Mouse (Mus musculus) adipocyte (in vitro differentiated cells): ENCODE results near the gene Lrrc75b.
"Not testable (repeated sequence)": the region's sequence is repeated elsewhere in the genome, so short reads cannot be mapped to it uniquely, and the experiment has no call there.

Source experiments
- DNase-seq: peaks from one replicate; pipeline ENCODE4 v3.0.0-alpha.2; 2016; ENCODE audit warnings: low spot score

Gene Lrrc75b

GRCm38 (mm10) chr10:75531532-75532090 is 28.5 kb downstream of the Lrrc75b start:
- no peak for DNase-seq

DNA sequence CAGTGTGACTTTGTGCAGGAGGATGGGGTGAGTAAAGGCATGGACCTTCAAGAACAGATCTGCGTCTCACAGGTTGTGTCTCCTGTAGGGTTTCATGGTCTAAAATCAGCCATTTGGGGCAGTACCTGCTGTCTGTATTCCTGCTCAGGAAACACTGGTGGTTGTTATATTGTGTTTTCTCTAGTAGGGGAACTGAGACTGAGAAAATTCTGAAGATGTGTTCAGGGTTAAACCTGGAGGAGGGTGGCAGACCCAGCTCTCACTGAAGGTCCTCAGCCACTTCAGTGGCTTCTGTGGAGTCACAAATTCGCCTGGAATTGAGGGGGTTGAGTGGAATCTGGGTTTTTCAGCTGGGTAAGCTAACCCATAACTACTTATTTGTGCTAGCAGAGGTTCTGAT is 29.8 kb downstream of the Lrrc75b start:
- no peak for DNase-seq

DNA sequence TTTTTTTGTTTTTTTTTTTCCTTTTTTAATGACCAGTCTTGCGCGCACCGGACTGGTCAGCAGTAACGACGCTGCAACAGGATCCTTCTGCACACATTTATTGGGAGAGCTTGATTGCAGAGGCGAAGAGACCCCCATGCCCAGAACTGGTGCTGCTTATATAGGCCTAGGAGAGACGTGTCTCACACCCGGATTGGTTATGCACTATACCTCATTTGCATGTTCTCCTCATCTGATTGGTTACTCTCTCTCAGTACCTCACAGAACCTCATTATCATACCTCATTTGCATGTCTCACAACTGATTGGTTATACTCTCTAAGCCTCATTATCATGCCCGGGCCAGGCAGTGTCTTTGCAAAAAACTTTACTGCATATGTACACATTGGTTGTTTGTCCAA is 34.7 kb downstream of the Lrrc75b start:
- not testable (repeated sequence) for DNase-seq

DNA sequence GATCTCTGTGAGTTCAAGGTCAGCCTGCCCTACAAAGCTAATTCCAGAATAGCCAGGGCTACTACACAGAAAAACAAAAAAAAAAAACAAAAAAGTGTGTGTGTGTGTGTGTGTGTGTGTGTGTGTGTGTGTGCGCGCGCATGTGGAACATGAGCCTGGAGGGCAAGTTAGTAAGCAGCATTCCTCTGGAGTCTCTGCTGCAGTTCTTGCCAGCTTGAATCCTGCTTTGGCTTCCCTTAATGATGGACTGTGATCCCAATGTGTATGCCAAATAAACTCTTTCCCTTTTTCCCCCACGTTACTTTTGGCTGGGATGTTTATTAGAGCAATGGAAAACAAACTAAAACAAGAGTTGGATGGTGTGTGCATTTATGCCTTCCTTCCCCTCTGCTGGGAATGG is 38.5 kb downstream of the Lrrc75b start:
- peak; percentile 54 for DNase-seq

- DNase-seq, result no peak
These were observed 39.5 kb downstream of the Lrrc75b start for GRCm38 (mm10) chr10:75520581-75520980.

GRCm38 (mm10) chr10:75517758-75518143 is 42.4 kb downstream of the Lrrc75b start, which contains the start of gene Gucd1:
TSS of gene Gucd1 (minus strand) at chr10:75517972.
- DNase-seq, result peak; percentile 98

- peak; percentile 98 for DNase-seq
These were observed 42.9 kb downstream of the Lrrc75b start, which contains the start of gene Snrpd3 for GRCm38 (mm10) chr10:75517073-75517757. TSS of gene Snrpd3 (plus strand) at chr10:75517551.

- no peak for DNase-seq
These were observed 43.4 kb downstream of the Lrrc75b start for GRCm38 (mm10) chr10:75516724-75517072.

GRCm38 (mm10) chr10:75516038-75516723 is 43.9 kb downstream of the Lrrc75b start:
- peak; percentile 59 for DNase-seq

DNA sequence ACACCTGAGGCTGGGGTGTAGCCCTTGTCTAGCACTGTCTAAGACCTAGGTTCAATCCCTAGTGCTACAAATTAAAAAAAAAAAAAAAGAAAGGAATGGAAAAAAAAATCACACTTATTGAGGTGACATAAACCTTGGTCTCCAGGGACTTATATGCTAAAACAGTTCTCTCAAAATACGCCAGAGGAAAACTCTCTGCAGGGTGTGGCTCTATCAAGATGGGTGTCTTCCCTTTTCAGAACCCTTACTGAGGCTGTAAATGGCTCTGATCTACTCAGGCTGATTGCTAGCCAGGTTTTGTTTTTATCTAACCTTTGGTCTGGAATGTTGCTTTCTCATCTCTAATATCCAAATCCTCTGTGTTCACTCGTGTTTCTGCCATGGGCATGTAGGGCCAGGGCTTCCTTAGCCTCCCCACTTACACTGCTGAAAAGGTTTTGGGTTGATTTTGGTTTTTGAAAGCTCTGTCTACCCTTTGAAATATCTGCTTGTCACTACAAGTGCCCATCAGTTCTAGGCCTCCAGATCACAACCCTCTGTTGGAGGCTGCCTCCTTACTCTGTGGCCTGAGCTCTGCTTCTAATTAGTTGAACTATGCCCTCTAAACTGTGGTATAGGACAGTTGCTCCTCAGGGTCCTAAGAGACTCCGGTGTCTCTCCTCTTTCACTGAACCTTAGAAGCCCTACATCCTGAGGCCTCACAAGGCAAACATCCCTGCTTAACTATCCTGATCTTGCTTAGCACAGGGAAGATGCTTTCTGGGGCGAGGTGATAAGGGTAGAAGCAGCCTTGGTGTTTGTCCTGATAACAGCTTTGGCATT is 44.7 kb downstream of the Lrrc75b start:
- peak; percentile 51 for DNase-seq

- DNase-seq, result no peak
These were observed 45.8 kb downstream of the Lrrc75b start for GRCm38 (mm10) chr10:75514361-75514760.

DNA sequence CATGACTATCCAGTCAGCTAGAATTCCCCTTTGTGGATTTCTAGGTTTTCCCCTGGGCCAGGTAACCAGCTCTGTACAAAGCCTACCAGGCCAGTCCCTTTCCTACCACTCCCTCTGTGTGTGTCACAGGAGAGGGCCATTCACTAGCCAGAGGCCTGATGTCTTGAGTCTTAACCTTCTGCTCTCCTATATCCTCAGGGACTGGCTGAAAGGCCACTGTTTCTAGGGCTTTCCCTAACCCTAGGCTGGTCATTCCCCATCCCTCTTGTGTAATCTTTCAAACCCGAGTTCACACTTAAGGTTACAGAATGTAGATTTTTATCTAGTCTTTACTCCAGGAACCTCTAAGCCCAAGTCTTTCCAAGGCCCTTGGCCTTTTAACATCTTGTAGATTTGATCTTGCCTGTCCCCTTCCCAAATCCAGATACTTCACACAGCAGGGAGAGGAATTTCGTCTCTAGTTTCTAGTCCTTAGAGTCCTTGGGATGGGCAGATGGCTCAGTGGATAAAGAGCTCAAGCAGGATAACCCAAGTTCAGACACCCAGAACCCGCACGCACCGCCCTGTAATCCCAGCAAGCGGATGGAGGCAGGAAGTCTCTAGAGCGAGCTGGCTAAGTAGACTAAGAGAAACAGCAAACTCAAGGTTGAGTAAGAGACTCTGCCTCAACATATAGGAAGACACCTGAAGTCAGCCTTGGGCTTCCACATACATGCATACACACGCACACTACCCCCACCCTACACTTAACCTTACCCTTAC is 46.6 kb downstream of the Lrrc75b start:
- DNase-seq, result peak; percentile 61

DNA sequence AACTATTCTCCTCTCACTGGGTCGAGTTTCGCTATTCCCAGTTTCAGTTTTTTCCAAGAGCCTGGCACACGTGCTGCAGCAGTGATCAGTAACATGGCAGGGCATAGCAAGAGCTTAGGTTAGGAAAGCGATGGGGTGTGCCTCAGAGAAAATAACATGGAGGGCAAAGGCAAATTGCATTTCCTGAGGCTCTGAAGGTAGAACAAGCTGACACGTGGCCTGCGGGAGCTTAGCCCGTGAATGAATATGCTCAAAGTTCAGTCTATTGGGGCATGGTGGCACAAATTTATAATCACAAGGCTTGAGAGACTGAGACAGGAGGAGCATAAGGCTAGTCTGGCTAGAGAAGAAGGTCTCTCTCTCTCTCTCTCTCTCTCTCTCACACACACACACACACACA is 47.3 kb downstream of the Lrrc75b start:
- DNase-seq, result peak; percentile 70

DNA sequence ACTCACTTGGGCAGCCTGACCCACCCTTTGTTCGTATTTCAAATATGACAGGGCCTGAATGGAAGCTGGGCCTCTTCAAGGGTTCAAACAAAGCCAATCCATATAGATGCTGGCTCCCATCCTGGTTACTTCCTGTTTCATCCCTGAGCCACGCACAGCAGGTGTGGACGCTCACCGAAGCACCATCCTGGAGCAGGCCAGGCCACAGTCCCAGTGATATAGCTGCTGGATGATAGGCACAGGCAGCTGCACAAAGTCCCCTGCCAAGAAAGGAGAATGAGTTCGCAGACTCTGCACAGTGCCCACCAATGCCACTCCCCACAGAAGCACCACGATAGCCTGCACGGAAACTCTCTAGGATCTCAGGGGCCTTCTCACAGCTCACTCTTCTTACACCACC is 48.2 kb downstream of the Lrrc75b start:
- DNase-seq, result no peak

GRCm38 (mm10) chr10:75511060-75511459 is 49.1 kb downstream of the Lrrc75b start:
- no peak for DNase-seq

GRCm38 (mm10) chr10:75510446-75510845 is 49.7 kb downstream of the Lrrc75b start:
- peak; percentile 40 for DNase-seq

DNA sequence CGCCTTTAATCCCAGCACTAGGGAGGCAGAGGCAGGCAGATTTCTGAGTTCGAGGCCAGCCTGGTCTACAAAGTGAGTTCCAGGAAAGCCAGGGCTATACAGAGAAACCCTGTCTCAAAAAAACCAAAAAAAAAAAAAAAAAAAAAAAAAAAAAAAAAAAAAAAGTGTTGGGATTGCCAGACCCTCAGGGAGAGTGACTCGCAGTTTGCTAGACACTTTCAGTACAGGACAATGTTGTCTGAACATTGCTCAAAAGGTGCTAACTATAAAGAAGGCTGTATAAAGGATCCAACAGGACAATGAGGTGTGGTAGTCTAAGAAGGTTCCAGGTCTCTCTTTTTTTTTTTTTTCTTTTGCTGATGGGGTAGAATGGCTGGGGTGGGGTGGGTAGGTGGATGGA is 54.2 kb downstream of the Lrrc75b start:
- DNase-seq, result not testable (repeated sequence)

DNA sequence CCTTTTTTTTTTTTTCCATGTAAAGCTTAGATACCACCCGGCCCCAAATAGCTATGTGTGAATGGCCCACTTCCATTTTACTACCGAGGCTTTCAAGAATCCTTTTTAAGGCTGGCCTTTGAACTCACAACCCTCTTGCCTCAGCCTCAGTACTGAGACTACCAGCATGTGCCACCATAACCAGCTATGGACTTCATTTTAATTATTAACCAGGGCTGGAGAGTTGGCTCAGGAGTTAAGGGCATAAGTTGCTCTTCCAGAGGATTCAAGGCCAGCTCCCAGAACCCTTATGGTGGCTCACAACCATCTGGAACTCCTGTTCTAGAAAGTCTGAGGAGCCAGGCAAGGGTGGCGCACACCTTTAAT is 55.0 kb downstream of the Lrrc75b start:
- no peak for DNase-seq

DNA sequence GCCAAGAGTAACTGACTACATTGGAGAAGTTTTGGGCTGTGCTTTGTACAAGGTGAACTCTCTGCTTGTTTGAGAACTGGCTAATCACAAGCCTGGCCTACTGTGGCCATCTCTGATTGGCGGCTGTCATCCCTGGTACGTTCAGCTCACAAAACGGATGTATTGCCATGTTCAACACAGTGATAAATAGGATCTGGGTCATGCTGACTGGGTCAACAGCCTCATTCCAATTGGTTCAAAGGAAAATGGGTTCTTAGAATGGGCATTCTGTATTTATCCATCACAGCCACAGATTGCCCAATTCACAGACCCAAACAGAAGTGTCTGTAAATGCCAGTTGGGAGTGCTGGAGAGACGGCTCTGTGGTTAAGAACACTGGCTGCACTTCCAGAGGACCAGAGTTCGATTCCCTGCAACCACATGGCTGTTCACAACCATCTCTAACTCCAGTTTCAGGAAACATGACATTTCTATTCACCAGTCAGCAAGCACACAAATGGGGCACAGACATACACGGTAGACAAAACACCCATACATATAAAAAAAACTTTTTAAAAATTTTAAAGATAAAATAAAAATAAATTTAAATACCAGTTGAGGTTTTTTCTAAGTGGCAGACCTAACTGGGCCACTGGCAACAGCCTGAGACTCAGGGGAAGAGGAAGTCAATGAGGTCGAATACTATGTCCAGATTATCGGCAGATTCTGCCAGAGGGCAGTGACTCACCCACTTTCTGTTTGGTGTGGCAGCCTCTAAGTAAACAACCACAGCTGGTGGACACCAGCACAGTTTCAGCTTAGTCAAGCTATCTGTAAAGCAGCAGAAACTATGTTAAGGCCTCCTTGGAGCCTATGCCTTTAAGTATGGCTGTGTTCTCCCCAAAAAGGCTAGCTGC is 55.6 kb downstream of the Lrrc75b start:
- DNase-seq, result peak; percentile 78

DNA sequence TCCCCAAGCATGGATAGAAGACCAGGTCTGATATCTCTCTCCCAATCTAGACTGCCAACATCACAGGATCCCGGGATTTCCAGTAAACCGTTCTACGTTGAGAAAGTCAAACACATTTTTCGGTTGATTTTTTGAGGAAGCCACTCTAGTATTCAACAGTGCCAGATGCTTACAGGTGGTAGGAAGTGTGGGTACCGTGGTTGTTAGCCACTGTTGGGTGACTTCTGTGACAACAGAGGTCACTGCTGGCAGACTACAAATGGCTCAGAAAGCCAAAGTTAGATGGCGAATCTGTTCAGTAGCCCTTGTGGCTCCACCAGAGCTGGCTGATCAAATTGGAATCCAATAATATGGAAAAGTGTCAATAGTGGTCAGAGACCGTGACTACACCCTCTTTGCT is 56.4 kb downstream of the Lrrc75b start:
- no peak for DNase-seq

DNA sequence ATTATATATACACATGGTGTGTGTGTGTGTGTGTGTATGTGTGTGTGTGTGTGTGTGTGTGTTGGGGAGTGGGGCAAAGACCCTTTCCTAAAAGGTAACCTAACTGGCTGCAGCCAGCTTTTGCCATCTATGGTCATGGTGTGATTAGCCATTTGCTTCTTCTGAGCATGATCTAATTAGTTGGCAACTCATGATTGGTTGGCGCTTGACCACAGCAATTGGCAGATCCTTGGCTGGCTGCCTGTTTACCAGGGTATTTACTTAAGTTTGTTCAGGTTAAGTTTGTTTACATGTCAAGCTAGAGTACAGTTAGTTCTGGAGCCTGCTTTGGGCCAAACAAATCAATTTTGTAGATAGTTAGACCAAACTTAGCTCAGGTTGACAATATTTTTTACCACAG is 58.5 kb downstream of the Lrrc75b start:
- DNase-seq, result peak; percentile 63
